Mouse (Mus musculus) neural tube, embryonic 13.5 days (tissue): ENCODE results near the gene Iqschfp. TPM values are rescaled to one million over a fixed set of nuclear protein-coding genes. Genes with fewer than 3 reads are reported as not detected.
A peak's percentile ranks its signal among the peaks of the same experiment; 100 is the strongest.

ENCODE experiments used
- ATAC-seq: fragments of 200-750 bp; cut with Nextera tagmentation; 2 replicates; pipeline ENCODE4 v1.8.0; 2017; ENCODE audit warnings: low read depth, mild to moderate bottlenecking, moderate TSS enrichment, moderate library complexity
- H3K27ac ChIP-seq: fragments of 300-500 bp; sonication (generic); replicated peaks from 2 replicates; pipeline ENCODE4 v1.5.1; 2015; ENCODE audit warnings: moderate library complexity, mild to moderate bottlenecking, inconsistent platforms
- H3K27me3 ChIP-seq: fragments of 300-500 bp; sonication (generic); 2 replicates; pipeline ENCODE4 v1.6.1; 2015; ENCODE audit warnings: mild to moderate bottlenecking, inconsistent platforms
- H3K36me3 ChIP-seq: fragments of 300-500 bp; sonication (generic); 2 replicates; pipeline ENCODE4 v1.6.1; 2015; ENCODE audit warnings: mild to moderate bottlenecking, inconsistent platforms
- H3K4me1 ChIP-seq: fragments of 300-500 bp; sonication (generic); replicated peaks from 2 replicates; pipeline ENCODE4 v1.6.1; 2015; ENCODE audit warnings: inconsistent platforms
- H3K4me2 ChIP-seq: fragments of 300-500 bp; sonication (generic); 2 replicates; pipeline ENCODE4 v1.6.1; 2015; ENCODE audit warnings: inconsistent platforms, mild to moderate bottlenecking, moderate library complexity
- H3K4me3 ChIP-seq: fragments of 300-500 bp; sonication (generic); 2 replicates; pipeline ENCODE4 v1.5.1; 2015; ENCODE audit warnings: mild to moderate bottlenecking, inconsistent platforms
- H3K9ac ChIP-seq: fragments of 300-500 bp; sonication (generic); 2 replicates; pipeline ENCODE4 v1.6.1; 2015; ENCODE audit warnings: moderate library complexity, mild to moderate bottlenecking, inconsistent platforms
- H3K9me3 ChIP-seq: fragments of 300-500 bp; sonication (generic); 2 replicates; pipeline ENCODE4 v1.6.1; 2016; ENCODE audit warnings: inconsistent platforms
- WGBS: fragments of 180-500 bp; shearing (Covaris S2); methylation state at CpG from one replicate; pipeline ENCODE4 v1.1.7; 2015; 5-methylcytosine and 5-hydroxymethylcytosine counted together
- polyA plus RNA-seq: library from polyadenylated mRNA; unstranded; fragments of >200 nt; fragmentation: Nextera tagmentation; extraction: Ambion mirVana; gene quantifications from 2 replicates; pipeline ENCODE4 v1.2.1, GENCODE M21; 2015

Gene Iqschfp
- polyA plus RNA-seq, 1 experiment from 2014 or later: 4.1 TPM

GRCm38 (mm10) chr3:68469643-68470042 lies 577.6 kb downstream of the Iqschfp start:
- Histone ChIP-seq H3K4me1 (peaks cover 17% of the 10 kb centered on the region), H3K9me3 (no peaks in the 10 kb centered on the region), H3K9ac (no peak overlapping the region), H3K4me3 (no peak overlapping the region), H3K36me3 (no peaks in the 10 kb centered on the region), H3K27me3 (peaks cover 6% of the 10 kb centered on the region; the same call in 1 of the 2 replicates), H3K27ac (no peak overlapping the region), H3K4me2 (no peak overlapping the region)
- no peak for ATAC-seq
- WGBS: 91% methylated on average over 1 of the region's 1 CpGs

DNA sequence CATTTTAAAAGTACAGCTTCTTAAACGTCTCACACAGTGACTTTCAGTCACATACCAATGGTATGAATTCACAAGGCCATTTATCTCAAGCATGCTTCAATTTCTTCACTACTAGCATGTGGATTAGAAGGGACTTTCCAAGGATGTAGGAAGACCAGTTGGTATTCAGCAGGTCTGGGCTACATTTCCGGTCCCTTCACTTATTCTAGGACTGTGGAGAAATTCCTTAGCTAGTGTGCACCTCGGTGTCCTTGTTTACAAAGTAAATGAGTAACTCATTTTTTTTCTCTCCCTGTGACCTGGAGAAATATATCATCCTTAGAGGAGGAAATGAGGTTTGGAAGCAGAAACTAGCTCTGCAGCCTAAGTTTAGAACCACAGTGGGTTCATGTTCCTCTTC lies 578.0 kb downstream of the Iqschfp start:
- no peak for ATAC-seq
- WGBS: 57% methylated on average over 3 of the region's 3 CpGs
- Histone ChIP-seq H3K4me2 (no peak overlapping the region), H3K27ac (no peak overlapping the region), H3K9me3 (no peaks in the 10 kb centered on the region), H3K36me3 (no peaks in the 10 kb centered on the region), H3K4me3 (no peak overlapping the region), H3K4me1 (peaks cover 17% of the 10 kb centered on the region), H3K27me3 (peaks cover 6% of the 10 kb centered on the region; the same call in 1 of the 2 replicates), H3K9ac (no peak overlapping the region)

DNA sequence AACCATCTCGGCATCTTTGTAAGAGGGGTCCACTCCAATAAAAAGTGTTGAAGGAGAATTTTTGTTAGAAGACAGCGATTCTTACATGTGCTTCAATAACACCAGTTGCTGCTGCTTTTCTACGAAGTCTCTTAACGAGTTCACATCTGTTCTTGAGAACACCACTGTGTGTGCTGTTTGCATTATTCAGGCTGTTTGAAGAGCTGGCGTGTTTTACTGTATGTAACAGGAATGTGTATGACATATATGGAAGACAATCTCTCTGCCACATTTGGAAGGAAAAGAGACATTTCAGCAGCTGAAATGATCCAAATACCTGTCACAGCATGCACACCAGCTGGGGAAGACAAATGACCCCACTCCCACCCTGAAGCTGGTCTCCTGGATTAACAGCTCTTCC lies 578.6 kb downstream of the Iqschfp start:
- peaks cover 6% of the 10 kb centered on the region; the same call in 1 of the 2 replicates for H3K27me3 ChIP-seq
- peaks cover 17% of the 10 kb centered on the region for H3K4me1 ChIP-seq
- WGBS: 69% methylated on average over 5 of the region's 5 CpGs
- no peaks in the 10 kb centered on the region for H3K9me3 ChIP-seq
- no peak overlapping the region for H3K4me2 ChIP-seq
- H3K9ac ChIP-seq: no peak overlapping the region
- no peaks in the 10 kb centered on the region for H3K36me3 ChIP-seq
- no peak for ATAC-seq
- H3K4me3 ChIP-seq: no peak overlapping the region
- H3K27ac ChIP-seq: no peak overlapping the region

DNA sequence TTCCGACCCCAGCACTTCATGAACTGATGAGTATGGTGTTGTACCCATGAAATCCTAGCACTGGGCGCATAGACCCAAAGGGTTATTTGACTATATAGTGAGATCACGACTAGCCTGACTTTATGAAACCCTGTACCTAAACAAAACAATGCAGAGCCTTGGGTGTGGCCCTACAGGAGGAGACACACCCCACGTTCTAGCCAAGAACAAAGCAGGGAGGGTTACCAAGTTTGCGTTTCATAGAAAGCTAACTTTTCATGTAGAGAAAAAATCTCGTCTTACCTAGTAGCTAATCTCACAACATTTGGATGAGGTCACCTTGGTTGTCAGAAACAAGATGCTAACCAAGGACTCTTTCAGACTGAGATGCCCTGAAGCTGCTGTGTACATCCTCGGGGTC lies 584.3 kb downstream of the Iqschfp start:
- H3K4me2 ChIP-seq: no peak overlapping the region
- no peaks in the 10 kb centered on the region for H3K27me3 ChIP-seq
- H3K9ac ChIP-seq: no peak overlapping the region
- WGBS: 90% methylated on average over 7 of the region's 7 CpGs
- no peaks in the 10 kb centered on the region for H3K36me3 ChIP-seq
- H3K4me3 ChIP-seq: no peak overlapping the region
- H3K4me1 ChIP-seq: no peaks in the 10 kb centered on the region
- no peak for ATAC-seq
- H3K27ac ChIP-seq: no peak overlapping the region
- H3K9me3 ChIP-seq: no peaks in the 10 kb centered on the region

DNA sequence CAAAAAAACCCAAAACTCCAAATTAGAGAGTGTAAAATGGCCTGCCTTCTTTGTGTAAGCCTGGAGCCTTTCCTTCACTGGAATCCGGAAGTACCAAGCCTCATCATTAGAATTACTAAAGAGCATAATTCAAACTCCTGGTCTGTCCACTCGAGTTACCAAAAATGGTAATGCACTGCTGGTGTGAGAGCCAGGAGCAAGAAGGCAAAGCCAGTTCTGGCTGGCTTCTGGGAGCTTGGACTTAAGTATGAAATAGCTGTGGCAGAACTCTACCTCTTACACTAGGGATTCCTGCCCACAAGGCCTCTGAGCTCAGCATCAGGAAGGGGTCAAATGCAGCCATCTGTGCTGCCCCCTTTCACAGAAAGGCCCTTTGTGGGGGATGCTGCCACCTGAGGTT lies 585.4 kb downstream of the Iqschfp start:
- no peaks in the 10 kb centered on the region for H3K36me3 ChIP-seq
- ATAC-seq: no peak
- no peak overlapping the region for H3K4me2 ChIP-seq
- no peaks in the 10 kb centered on the region for H3K4me1 ChIP-seq
- no peak overlapping the region for H3K4me3 ChIP-seq
- H3K9me3 ChIP-seq: no peaks in the 10 kb centered on the region
- no peaks in the 10 kb centered on the region for H3K27me3 ChIP-seq
- no peak overlapping the region for H3K27ac ChIP-seq
- 34% methylated on average over 2 of the region's 2 CpGs for WGBS
- no peak overlapping the region for H3K9ac ChIP-seq

DNA sequence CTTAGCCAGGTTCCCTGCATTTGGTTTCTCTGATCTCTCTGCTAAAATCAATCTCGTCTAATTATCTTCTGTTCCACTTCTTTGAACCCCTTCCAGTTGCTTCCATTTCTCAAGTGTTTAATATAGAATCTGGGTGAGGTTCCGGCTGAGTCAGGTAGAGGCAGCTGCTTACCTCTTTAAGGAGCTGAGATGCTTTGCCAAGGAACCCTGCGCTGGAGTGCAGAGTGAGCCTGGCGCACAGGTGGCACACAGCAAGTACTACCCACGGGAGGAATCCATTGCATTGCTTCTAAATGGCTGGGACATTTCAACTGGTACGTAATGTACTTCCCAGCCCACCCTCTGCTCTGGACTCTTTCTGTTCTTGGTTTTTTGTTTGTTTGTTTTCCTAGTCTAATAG lies 587.2 kb downstream of the Iqschfp start:
- no peak for ATAC-seq
- no peaks in the 10 kb centered on the region for H3K4me1 ChIP-seq

GRCm38 (mm10) chr3:68483517-68483916 lies 591.5 kb downstream of the Iqschfp start:
- WGBS: 91% methylated on average over 3 of the region's 3 CpGs
- Histone ChIP-seq H3K4me1 (no peaks in the 10 kb centered on the region), H3K4me3 (no peak overlapping the region), H3K9ac (no peak overlapping the region), H3K27me3 (no peaks in the 10 kb centered on the region), H3K4me2 (no peak overlapping the region), H3K27ac (no peak overlapping the region), H3K36me3 (no peaks in the 10 kb centered on the region), H3K9me3 (no peaks in the 10 kb centered on the region)
- ATAC-seq: no peak

More for the DNA sequence above, 587.2 kb downstream of the Iqschfp start:
- H3K4me3 ChIP-seq: no peak overlapping the region
- H3K4me2 ChIP-seq: no peak overlapping the region
- WGBS: 85% methylated on average over 6 of the region's 6 CpGs
- no peaks in the 10 kb centered on the region for H3K36me3 ChIP-seq
- H3K27me3 ChIP-seq: no peaks in the 10 kb centered on the region
- H3K9me3 ChIP-seq: no peaks in the 10 kb centered on the region
- no peak overlapping the region for H3K9ac ChIP-seq
- no peak overlapping the region for H3K27ac ChIP-seq

DNA sequence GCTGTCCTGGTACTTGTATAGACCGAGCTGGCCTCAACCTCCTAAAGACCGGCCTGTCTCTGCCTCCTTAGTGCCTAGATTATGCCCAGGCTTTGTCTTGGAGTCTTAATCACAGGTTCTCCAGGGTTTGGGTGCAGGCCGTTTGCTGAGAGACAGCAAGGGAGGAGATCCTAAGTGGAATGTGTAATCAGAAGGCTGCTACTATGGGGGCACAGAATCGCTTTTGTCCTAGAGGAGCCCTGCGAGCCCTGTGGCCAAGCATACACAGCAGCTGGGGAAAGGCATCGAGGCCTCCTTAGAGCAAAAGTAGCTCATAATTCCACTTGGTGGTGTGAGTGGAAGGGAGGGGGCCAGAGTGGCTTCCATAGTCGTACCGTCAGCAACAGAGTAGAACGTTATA lies 592.0 kb downstream of the Iqschfp start:
- no peaks in the 10 kb centered on the region for H3K4me1 ChIP-seq
- no peak for ATAC-seq
- 87% methylated on average over 9 of the region's 9 CpGs for WGBS
- H3K27me3 ChIP-seq: no peaks in the 10 kb centered on the region
- no peak overlapping the region for H3K4me2 ChIP-seq
- no peak overlapping the region for H3K27ac ChIP-seq
- no peak overlapping the region for H3K9ac ChIP-seq
- no peaks in the 10 kb centered on the region for H3K9me3 ChIP-seq
- no peak overlapping the region for H3K4me3 ChIP-seq
- no peaks in the 10 kb centered on the region for H3K36me3 ChIP-seq

GRCm38 (mm10) chr3:68484561-68484960 lies 592.5 kb downstream of the Iqschfp start:
- H3K4me3 ChIP-seq: no peak overlapping the region
- WGBS: 87% methylated on average over 4 of the region's 4 CpGs
- H3K4me1 ChIP-seq: no peaks in the 10 kb centered on the region
- H3K9ac ChIP-seq: no peak overlapping the region
- no peak overlapping the region for H3K27ac ChIP-seq
- H3K27me3 ChIP-seq: no peaks in the 10 kb centered on the region
- no peaks in the 10 kb centered on the region for H3K9me3 ChIP-seq
- no peak for ATAC-seq
- no peaks in the 10 kb centered on the region for H3K36me3 ChIP-seq
- no peak overlapping the region for H3K4me2 ChIP-seq

- Histone ChIP-seq H3K4me3 (no peak overlapping the region), H3K9ac (no peak overlapping the region), H3K4me2 (no peak overlapping the region), H3K4me1 (no peaks in the 10 kb centered on the region), H3K9me3 (no peaks in the 10 kb centered on the region), H3K27me3 (peaks cover 10% of the 10 kb centered on the region; the same call in 1 of the 2 replicates), H3K36me3 (no peaks in the 10 kb centered on the region), H3K27ac (no peak overlapping the region)
- ATAC-seq: no peak
- 29% methylated on average over 1 of the region's 1 CpGs for WGBS
These were observed 595.6 kb downstream of the Iqschfp start for GRCm38 (mm10) chr3:68487621-68488020.

DNA sequence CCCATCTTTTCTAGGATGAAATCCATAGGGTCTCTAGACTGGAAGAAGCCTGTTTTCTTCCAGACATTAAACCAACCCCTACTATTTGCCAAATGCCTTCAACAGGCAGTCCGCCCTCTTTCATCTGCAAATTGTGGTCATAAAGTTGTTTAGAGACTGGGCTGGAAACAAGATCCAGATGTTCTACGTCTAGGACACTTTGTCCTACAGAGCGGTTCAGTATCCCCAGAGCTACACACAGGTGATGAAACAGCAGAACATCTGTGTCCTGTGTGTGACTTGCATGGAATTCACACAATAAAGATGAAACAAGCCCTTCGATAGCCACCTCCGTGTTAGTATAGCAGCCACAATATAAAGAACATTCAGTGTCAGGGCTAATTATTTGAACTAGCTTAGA lies 596.3 kb downstream of the Iqschfp start:
- no peak overlapping the region for H3K4me2 ChIP-seq
- WGBS: 35% methylated on average over 5 of the region's 5 CpGs
- H3K27ac ChIP-seq: no peak overlapping the region
- H3K9ac ChIP-seq: no peak overlapping the region
- H3K36me3 ChIP-seq: no peaks in the 10 kb centered on the region
- ATAC-seq: no peak
- peaks cover 7% of the 10 kb centered on the region for H3K4me1 ChIP-seq
- no peak overlapping the region for H3K4me3 ChIP-seq
- H3K9me3 ChIP-seq: no peaks in the 10 kb centered on the region
- peaks cover 10% of the 10 kb centered on the region; the same call in 1 of the 2 replicates for H3K27me3 ChIP-seq

DNA sequence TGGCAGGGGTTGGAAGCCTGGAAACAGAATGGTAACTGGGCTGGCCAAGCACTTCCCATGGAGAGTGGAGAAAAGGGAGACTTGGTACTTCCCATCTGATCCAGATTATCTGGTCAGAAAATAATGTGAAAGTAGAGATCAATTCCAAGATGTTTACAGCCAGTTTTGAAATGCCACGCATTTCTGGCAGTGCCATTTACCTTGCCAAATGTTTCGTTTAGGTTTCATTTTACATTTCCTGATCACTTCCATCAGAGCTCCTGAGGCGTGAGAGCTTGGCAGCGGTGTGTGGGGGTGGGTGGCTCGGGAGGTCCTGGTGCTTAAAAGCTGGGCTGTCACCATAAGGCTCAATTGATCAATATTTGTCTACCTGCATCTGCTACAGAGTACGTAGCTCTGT lies 599.5 kb downstream of the Iqschfp start:
- 80% methylated on average over 6 of the region's 6 CpGs for WGBS
- no peak overlapping the region for H3K4me2 ChIP-seq
- H3K36me3 ChIP-seq: no peaks in the 10 kb centered on the region
- H3K4me1 ChIP-seq: peaks cover 22% of the 10 kb centered on the region
- H3K9ac ChIP-seq: no peak overlapping the region
- no peaks in the 10 kb centered on the region for H3K9me3 ChIP-seq
- H3K4me3 ChIP-seq: no peak overlapping the region
- H3K27me3 ChIP-seq: peaks cover 10% of the 10 kb centered on the region; the same call in 1 of the 2 replicates
- H3K27ac ChIP-seq: no peak overlapping the region
- no peak for ATAC-seq

DNA sequence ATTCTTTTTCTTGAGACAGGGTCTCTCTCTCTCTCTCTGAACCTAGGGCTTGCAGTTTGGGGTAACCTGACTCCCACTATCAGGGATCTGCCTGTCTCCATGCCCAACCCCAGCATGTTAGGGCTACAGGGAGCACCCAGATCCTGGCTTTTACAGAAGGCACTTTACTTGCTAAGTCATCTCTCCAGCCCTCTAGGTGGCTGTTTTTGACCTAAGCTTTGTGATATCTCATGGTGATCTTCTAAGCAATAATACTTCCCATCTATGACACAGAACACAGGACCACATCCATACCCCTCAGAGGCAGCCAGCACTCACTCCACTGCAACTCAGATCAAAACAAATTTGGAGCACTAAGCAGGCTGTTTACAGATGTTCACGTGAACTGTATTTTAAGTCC lies 600.0 kb downstream of the Iqschfp start:
- Histone ChIP-seq H3K4me3 (no peak overlapping the region), H3K4me1 (peaks cover 27% of the 10 kb centered on the region), H3K9ac (no peak overlapping the region), H3K4me2 (peak overlapping the region; percentile 95; the same call in 1 of the 2 replicates), H3K36me3 (no peaks in the 10 kb centered on the region), H3K27me3 (peaks cover 10% of the 10 kb centered on the region; the same call in 1 of the 2 replicates), H3K9me3 (no peaks in the 10 kb centered on the region), H3K27ac (0 out of 2 replicates have a peak overlapping the region, but pooled peaks have one; percentile 19)
- no peak for ATAC-seq
- 83% methylated on average over 1 of the region's 1 CpGs for WGBS
